Mouse (Mus musculus) frontal cortex, postnatal 36 days (tissue): Measurements from ENCODE around the gene Rab3ip.

Experiments used
- DNase-seq, 2 experiments: peaks; one replicate each; pipeline ENCODE4 v3.0.0; 2022; ENCODE audit warnings: low spot score in 2 of 2

Gene Rab3ip

GRCm38 (mm10) chr10:116957867-116958551, 7.4 kb upstream of the Rab3ip start:
- no peak for DNase-seq

- peak in 1 of 2 experiments; percentile 8 for DNase-seq
Measured at GRCm38 (mm10) chr10:116956483-116957158, 6.1 kb upstream of the Rab3ip start.

GRCm38 (mm10) chr10:116955191-116955590, 4.6 kb upstream of the Rab3ip start:
- no peak for DNase-seq

GRCm38 (mm10) chr10:116950886-116951285, 317 bp upstream of the Rab3ip start:
- no peak for DNase-seq

DNA sequence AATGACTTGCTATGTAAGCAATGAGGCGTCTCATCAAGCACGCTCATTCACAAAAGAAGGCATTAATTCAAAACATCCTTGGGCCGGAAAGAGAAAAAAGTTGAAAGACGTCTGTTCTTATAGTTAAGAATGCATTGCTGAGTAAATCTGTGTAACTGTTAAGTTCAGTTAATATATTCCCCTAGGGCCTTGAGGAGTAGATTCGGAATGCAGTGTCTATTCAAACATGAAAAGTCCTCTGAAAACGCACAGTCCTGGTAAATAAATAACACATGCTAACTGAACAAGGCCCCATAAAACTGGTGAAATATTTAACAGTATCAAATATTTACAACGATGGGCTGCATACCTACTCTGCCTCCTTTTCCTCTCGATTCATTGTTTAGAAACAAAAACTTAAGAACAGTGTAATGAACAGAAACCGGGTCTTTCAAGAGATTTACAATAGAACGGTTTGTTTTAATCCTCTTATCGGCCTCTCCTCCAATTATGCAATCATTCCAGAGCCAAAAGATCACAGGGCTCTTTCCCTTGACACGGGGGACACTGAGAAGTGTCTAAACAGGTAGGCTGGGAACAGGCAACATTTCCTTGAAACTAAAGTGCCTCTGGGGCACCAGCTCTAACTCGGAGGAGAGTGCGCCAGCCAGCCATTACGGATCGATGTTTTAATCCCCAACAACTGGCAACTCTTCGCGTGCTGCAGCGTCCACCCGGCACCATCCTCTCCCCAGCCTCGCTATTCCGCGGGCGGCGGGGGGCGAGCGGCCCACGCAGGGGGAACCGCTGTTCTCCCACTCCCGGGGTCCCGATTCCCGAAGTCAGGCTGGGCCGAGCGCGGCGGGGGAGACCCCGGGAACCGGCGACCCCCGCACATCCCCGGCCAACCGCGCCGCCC, 1.2 kb downstream of the Rab3ip start:
- peak in 1 of 2 experiments; percentile 30 for DNase-seq

GRCm38 (mm10) chr10:116948414-116948813, 2.2 kb downstream of the Rab3ip start:
- no peak for DNase-seq

GRCm38 (mm10) chr10:116944940-116945339, 5.6 kb downstream of the Rab3ip start:
- DNase-seq = no peak

- no peak for DNase-seq
Measured at GRCm38 (mm10) chr10:116944144-116944543, 6.4 kb downstream of the Rab3ip start.

DNA sequence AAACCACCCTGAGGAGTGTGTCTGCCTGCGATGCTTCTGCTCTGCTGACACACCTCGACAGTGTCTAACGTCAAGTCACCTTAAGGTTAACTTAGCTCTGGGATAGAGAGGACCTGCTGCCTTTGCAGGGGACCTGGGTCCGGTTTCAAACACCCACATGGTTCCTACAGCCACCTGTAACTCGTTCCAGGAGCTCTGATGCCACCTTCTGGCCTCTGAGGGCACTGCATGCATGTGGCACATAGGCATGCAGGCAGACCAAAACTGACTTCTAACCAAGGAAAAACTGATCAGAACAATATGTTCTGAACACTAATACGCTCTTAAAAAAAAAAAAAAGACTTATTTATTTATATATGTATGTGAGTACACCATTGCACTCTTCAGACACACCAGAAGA, 7.5 kb downstream of the Rab3ip start:
- no peak for DNase-seq

DNA sequence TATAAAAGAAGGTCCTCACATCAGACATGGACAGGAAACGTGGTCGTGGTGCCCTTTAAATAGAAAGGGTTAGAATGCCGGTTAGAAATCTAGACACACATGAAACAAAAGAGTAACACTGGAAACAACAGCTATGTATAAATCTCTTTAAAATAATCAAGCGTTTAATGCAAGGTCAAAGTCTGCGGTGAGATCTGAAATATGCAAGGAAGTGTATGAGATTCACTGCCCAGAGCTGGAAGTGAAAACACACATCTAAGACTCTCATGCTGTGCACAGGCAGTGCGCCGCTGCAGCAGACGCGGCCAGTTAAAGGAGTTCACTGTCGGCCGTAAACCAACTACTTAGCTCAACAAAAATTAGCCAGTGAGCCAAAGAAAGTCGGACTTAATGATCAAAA, 15.5 kb downstream of the Rab3ip start:
- no peak for DNase-seq

DNA sequence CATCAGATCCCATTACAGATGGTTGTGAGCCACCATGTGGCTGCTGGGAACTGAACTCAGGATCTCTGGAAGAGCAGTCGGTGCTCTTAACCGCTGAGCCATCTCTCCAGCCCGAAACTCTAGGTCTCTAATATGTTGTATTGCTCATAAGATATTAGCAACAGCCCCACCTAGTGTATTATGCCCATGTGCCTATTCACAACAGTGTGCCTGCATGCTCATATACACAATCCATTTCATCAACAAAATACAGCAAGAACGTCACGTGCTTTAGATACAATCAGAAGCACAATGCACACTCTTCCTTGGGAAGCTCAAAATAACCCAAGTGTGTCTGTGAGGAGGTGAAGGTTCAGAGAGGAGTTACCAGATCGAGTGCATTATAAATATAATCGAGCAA, 16.8 kb downstream of the Rab3ip start:
- no peak for DNase-seq

DNA sequence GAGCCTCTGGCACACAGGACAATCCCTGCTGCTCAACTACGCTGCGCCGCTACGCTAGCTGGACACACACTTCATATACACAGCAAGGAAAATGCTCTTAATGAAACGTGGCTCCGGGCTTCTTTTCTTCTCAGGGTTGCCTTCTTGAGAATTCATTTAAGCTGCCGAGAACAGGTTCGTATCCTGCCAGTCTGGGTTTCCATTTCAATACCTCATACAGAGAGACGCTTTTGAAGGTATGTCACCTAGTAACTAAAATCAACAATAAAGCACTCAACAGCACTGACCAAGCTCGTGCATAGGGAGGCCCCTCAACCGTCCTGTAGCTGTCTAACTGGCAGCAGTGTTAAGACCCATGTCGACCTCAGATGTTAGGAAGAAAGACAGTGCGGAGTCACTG, 18.2 kb downstream of the Rab3ip start:
- DNase-seq = no peak

GRCm38 (mm10) chr10:116931497-116932179, 18.9 kb downstream of the Rab3ip start:
- DNase-seq = peak; percentile 34

DNA sequence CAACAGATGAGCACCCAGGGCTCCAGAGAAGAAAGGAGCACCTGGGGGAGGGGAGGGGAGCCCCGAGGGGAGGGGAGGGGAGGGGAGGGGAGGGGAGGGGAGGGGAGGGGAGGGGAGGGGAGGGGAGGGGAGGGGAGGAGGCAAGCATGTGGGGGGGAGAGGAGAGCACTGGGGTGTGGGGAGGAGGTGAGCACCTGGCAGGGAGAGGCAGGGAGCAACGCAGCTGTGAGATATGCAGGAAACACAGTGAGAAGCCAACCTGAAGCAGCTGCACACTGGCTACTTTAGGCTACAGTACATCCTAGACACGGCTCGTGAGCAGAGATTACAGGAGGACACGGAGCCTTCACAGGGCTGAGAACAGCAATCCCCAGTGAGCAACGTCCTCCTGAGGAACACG, 19.6 kb downstream of the Rab3ip start:
- DNase-seq = no peak

GRCm38 (mm10) chr10:116930506-116930905, 20.1 kb downstream of the Rab3ip start:
- no peak for DNase-seq

DNA sequence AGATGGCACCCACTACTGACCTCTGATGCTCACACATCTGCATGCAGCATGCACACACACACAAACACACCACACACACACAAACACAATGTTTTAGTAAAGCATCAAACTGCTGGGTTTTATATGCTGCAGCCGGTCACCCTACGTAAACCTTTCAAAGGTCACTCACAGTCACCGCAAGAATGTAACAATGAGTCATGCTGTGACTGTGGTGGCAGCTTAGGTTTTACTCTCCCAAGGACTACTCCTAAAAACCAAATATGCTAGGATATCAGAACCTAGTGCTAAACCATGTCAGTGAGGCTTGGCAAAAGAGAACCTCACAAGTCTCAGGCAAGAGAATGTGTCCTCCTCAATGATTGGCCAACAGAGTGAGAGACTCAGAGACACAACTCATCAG, 21.7 kb downstream of the Rab3ip start:
- no peak for DNase-seq

DNA sequence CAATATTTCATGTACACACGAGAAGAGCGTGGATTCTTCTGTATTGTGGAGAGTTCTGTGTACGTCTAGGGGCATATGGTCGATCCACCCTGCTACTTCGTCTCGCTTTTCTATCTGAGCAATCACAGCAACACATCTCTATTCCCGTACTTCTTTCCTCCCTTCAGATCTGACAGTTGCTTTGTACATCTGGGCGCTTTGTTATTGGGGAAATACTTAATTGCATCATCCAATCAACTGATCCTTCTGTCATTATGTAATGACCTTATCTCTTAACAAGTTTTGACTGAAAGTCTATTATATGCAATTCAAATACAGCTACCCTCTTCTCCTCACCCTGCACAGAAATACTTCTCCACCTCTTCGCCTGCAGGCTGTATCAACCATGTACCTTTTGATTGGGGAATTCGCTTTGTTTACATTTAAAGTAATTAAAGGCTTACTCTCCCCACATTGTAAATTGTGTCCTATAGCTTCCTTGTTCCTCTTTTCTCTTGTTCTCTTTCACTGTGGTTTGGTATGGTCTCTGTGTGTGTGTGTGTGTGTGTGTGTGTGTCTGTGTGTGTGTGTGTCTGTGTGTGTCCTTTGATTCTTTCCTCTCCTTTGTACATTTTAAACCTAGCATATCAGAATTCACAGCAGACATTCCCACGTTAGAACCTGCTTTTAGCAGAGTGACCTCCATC, 24.0 kb downstream of the Rab3ip start:
- no peak for DNase-seq

GRCm38 (mm10) chr10:116923651-116924495, 26.7 kb downstream of the Rab3ip start:
- DNase-seq = no peak

DNA sequence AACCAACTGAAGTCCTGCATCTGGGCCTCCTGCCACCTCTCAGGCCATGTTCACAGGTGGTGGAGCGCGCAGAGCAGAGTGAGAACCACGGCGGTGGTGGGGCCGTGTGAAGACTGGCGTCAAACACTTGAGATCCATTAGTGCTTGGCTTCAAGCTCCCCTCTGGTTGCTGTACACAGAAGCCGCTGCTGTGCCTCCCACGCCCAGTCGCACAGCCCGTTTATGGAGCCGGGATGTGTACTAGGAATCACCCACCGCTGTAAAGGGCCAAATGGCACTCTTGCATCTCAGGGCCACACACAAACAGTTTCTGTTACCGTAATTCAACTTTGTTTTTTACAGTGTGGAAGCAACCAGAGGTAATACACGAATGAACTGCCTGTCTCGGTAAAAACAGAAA, 28.4 kb downstream of the Rab3ip start:
- DNase-seq = no peak

DNA sequence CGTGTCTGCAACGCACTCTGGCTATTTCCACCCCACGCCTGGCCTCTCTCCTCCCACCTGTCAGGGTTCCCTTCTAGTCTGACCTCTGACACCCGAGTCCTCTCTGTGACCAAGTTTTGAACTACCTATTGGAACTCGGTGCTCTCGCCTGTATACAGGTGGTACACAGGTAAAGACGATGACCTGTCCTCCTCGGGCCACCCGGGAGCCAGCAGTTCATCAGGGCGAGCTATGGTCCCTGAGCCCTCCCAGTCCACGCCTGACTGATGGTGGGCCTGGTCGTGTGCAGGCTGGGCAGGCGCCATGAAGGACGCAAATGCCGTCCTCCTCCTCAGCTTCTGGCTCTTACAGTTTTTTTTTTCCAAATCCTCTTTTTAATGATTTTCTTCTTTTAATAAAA, 29.2 kb downstream of the Rab3ip start:
- DNase-seq = no peak
